Mouse (Mus musculus) spleen, postnatal 0 days (tissue): Measurements from ENCODE around the gene Gart. TPM values are rescaled to one million over a fixed set of nuclear protein-coding genes. Genes with fewer than 3 reads are reported as not detected.

Source experiments
- polyA plus RNA-seq: library from polyadenylated mRNA; unstranded; fragments of >200 nt; fragmentation: Nextera tagmentation; extraction: Ambion mirVana; gene quantifications from 2 replicates; pipeline ENCODE4 v1.2.1, GENCODE M21; 2015

Gene Gart
- 94.2 and 94.3 TPM in 2 replicates for polyA plus RNA-seq

DNA sequence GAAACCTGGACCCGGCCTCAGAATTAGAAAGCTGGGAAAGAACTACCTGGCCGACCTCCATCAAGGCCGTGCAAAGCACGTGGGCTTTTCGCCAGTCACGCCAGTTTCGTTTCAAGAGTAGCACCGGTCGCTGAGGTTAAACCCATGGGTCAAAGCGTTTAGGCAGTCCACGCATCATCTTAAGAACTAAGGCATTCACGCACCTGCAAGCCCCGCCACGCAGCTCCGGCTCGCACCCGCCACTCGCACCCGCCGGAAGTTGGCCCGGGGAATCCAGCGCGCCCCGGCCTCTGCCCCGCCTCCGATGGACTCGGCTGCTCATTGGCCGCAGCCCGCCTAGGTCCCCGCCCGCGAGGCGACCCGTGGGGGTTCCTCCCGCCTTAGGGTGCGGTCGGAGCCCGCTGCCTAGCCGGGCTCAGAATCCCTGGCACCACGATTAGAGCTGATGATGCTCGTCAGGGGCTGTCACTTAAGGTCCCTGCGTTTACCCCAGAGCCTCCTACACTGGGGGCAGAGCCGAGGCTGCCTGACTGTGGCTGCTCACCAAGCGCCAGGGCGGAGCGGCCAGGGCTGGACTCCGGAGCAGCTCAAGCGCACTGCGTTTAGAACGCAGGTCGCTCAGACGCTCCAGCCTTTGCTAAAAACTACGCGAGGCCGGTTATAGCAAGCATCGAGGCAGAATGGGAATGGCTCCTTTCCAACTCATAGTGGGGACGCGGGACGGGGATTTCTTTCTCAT is at the start of gene Gart:
Gene Gart, minus strand, starts transcription at position 272 of the 739 bp plus-strand sequence.

DNA sequence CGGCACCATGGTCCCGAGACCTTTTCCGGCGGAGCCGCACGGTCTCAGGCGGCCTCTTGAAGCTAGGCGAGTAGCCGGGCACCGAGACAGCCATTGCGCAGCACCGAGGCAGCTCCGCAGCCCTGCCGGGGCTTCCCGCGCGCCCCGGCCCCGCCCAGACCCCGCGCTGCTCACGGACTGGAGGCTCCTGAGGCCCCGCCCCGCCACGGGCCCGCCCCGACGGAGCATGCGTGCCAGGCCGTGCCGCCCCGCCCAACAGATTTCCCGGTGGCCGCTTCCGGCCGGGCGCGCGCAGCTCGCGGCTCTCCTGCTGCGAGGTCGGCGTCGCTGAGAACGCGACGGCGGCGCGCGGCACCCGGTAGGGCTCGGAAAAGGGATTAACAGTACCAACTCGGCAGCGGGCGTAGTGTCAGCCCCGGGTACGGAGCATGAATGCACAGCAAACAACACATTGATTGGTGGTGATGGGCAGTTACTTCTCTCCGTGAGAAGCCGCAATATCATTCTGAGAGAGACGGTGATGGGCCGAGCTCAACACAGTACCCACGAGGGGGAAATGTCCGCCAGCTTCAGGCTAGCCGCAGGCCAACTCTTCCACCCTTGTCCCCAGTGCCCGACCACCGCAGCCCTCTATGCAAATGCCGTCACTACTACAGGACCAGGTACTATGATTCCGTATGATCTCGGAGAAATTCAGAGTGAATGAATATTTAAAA is 42.0 kb upstream of the Gart start, which contains the start of gene Donson:
Gene Donson, minus strand, starts transcription at position 152 of the 716 bp plus-strand sequence.

DNA sequence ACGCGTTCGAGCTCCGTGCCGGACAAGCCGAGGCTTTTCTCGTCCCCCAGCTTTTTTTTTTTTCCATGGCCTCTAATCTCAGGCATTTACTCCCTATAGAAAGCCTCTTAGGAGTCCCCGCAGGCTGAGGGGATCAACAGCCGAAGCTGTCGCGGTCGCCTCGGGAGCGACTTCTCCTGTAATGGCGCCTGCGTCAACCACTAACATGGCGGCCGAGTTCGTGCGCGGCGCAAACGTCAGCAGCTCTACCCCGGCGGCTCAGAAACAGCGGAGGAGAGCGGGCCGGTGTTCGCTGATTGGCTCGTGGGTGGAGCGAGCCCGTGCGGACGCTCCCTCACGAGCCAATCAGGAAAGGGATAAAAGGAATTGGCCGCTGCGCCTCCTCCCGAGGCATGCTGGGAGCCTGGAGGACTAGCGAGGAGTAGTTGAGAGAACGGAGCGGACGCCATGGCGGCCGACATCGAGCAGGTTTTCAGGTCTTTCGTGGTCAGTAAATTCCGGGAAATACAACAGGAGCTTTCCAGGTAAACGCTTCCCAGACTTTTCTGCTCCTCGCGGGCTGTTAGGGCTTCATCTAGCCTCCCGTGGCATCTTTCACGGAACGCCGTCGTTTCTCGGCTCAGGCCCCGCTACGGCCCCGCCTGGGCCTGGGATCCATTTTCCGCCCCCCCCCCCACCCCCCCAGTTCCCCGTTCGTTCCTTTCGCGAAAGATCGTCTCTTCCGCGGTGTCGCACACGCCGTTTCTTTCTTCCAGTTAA is 888 bp upstream of the Gart start, which contains the start of gene Son:
Gene Son, plus strand, starts transcription at position 46 of the 759 bp plus-strand sequence.

DNA sequence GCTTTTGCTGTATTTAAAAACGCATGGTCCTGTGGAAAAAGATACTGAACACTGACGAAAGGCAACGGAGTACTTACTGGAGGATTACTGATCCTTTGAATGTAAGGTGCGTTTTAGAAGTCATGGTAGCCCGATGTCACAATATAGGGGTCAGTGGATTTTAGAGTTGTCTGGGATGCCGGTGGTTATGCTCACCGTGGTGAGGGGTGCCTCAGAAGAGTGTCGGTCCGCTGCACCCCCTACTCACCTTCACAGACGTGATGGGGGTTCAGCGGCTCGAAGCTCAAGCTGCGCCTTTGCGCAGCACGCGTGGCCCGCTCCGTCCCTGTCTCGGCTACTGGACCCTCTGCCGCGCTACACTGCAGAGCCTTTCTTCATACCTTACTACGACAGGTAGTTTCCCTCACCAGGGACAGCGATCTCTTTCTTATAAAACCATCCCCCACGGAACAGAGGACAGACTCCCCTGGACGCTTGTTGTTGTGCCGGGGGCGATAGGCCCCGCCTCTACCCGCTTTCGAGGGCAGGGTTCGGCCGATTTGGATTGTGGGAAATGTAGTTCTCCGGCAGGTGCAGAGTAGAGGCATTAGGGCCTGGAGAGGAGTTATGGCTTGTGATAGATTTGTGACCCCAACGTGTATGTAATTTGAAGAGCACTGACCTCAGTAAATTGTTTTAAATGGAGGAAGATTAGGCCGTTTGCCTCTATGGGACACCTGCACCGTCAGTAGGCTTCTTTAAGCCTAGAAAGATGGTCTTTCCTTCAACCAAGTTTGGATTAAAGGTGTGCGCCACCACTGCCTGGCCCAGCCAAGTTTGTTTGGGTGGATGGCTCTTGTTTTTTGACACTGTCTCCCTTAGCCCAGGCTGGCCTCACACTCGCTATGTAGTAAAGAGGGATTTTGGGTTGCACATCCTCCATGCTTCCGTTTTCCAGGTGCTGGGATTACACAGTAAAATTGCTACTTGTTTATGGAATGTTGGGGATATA is 27.9 kb downstream of the Gart start, which contains the start of gene Dnajc28:
Gene Dnajc28, minus strand, starts transcription at position 516 of the 991 bp plus-strand sequence.

DNA sequence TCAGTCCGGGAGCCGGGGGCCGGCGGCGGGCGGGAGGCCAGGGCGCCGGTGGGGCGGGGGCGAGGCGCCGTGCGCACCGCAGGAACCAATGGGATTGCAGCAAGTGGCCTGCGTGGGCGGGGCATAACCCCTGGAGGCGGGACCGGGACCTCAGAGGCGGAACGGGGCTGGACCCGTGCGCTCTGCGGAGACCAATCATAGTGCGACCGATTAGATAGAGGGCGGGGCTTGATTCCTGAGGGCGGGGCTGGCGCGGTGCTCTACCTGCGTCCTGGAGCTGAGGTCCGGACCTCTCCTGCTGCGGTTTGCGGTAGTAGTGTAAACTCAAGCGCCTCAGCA is 49.1 kb downstream of the Gart start, which contains the start of gene Tmem50b:
Gene Tmem50b, minus strand, starts transcription at position 129 of the 339 bp plus-strand sequence.

Other genes starting within 250 kb of the Gart start
- 37.2 and 42.3 TPM in 2 replicates for gene Il10rb, start 240.8 kb downstream of the Gart start, polyA plus RNA-seq
- gene Ifnar1, start 161.7 kb downstream of the Gart start, polyA plus RNA-seq, result 20.7 and 25.3 TPM in 2 replicates
- 28.0 and 31.7 TPM in 2 replicates for gene Ifngr2, start 99.9 kb downstream of the Gart start, polyA plus RNA-seq
- gene Tmem50b, start 49.2 kb downstream of the Gart start, polyA plus RNA-seq, result 16.6 and 21.8 TPM in 2 replicates
- gene Dnajc28, start 27.9 kb downstream of the Gart start, polyA plus RNA-seq, result 2.6 and 2.8 TPM in 2 replicates
- gene Son, start 554 bp upstream of the Gart start, polyA plus RNA-seq, result 96.2 and 109 TPM in 2 replicates
- gene Donson, start 41.8 kb upstream of the Gart start, polyA plus RNA-seq, result 32.5 and 39.3 TPM in 2 replicates
- gene Cryzl1, start 82.0 kb upstream of the Gart start, polyA plus RNA-seq, result 35.3 and 39.6 TPM in 2 replicates
- gene Itsn1, start 82.3 kb upstream of the Gart start, polyA plus RNA-seq, result 31.4 and 31.6 TPM in 2 replicates